Mouse (Mus musculus) bone marrow macrophage, adult 2 months (primary cell): ENCODE measurements around the gene Psmb8.

Experiments
- CTCF ChIP-seq: IDR thresholded peaks from 2 replicates; pipeline ENCODE4 v1.5.1; 2012; ENCODE audit warnings: low read depth, mild to moderate bottlenecking, low read length, moderate library complexity
- POLR2A ChIP-seq: IDR thresholded peaks from 2 replicates; pipeline ENCODE4 v1.6.1; 2012; ENCODE audit warnings: mild to moderate bottlenecking, low read depth, low read length, borderline replicate concordance

- TF ChIP-seq CTCF (no peak), POLR2A (no peak)
These were observed 2.5 kb downstream of the Psmb8 start for GRCm38 (mm10) chr17:34200047-34200446.
